Mouse (Mus musculus) thymus, postnatal 36 days (tissue): ENCODE data around the gene Vamp5.

Source experiments
- DNase-seq, 2 experiments: peaks; one replicate each; pipeline ENCODE4 v3.0.0; 2022; ENCODE audit warnings: mixed read lengths in 2 of 2

The Vamp5 gene

GRCm38 (mm10) chr6:72389471-72389940 is 9.2 kb upstream of the Vamp5 start:
- no peak for DNase-seq

DNA sequence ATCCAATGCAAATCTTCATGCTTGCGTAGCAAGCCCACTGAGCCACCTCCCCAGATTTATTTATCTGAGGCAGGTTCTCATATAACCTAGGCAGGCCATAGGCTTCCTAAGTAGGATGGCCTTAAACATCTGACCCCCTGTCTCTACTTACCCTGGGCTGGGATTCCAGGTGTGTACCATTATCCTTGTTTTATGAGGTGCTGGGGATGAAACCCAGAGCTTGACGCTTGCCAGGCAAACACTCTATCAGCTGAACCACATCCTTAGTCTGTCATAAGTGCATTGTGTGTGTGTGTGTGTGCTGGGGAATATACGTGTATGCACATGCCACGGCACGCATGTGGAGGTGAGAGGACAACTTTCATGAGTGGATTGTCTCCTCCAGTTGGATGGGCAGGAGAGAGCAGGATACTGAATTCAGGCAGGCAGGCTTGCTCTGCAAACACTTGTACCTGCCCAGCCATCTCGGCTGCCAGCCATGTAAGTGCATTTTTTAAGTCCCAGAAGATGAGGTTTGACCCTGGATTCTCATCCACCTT is 8.6 kb upstream of the Vamp5 start:
- no peak for DNase-seq

DNA sequence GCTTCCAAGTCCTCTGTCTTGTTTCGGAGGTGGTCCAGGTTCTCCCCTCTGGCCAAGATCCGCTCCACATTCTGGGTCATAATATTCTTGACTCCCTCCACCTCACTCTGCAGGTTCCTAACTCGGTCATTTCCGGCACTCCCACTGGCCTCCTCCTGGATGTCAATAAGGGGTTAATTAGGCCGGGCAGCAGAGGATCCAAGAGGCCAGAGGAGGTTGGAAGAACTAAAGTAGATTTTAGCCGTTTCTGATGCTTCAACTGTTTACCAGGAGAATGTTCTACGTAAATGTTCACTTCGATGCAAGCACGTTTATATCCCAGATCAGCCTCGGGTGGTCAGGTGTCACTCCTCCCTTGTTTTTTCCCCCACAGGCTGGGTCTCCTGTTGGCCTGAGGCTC is 8.0 kb upstream of the Vamp5 start:
- DNase-seq: no peak

DNA sequence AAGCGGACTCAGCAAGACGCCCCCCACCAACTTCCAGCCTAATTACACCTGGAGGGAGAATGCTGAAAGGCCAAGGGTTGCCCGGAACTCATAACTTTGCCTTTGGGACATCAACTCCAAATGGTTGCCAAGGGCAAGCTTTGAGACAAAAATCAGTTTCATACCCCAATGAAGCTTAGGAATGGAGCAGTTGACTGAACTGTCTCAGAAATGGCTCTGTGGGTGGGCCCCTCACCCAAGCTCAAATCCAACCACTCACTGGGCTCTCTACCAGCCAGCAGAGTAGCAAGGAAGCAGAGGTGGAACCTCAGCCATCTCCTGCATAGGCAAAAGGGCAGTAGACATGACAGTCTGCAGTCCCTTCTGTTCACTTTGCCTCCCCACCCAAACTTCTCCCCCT is 7.5 kb upstream of the Vamp5 start:
- DNase-seq: no peak

DNA sequence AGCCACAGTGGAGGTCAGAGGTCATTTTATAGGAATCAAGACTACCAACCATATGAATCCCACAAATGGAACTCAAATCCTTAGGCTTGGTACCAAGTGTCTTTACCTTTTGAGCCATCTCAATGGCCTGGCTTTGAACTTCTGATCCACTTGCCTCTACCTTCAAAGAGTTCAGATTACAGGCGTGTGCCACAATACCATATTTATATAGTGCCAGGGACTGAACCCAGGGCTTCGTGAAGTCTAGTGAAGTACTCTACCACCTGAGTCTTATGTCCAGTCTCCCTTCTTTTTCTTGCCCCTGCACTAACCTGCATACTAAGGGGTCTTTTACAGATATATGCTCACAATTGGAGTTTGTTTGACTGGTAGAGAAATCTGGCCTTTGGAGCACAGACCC is 6.3 kb upstream of the Vamp5 start:
- no peak for DNase-seq

DNA sequence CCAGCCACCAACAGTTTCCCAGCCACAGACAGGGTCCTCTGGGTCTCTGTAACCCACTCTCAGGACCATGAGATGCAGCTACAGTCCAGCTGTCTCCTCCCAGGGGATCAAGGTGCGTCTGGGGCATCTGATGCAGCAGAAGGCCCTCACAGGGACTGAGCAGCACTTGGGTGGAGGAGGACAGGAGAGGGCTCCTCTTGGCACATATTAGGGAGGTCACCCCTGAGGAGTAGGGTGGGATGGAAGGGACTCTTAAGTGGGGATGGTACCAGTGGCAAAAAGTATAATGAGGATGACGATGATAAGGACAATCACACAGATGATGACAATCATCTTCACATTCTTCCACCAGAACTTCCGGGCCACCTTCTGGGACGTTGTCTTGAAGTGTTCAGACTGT is 5.0 kb upstream of the Vamp5 start:
- no peak for DNase-seq

DNA sequence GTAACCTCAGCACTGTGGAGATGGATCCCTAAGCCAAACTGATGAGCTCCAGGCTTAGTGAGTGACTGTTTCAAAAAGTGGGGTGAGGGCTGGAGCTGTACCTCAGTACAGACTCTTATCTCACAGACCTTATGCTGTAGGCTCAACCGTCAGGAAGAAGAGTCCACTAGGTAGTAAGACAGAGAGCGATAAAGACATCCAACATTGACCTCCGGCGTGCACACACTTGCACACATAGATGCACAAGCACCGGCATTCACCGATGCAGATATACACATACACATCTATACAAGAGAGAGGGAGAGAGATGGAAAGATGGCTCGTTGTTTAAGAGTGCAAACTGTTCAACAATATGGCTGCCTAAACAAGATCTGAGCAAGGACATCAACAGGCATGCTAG is 3.7 kb upstream of the Vamp5 start:
- DNase-seq: no peak

DNA sequence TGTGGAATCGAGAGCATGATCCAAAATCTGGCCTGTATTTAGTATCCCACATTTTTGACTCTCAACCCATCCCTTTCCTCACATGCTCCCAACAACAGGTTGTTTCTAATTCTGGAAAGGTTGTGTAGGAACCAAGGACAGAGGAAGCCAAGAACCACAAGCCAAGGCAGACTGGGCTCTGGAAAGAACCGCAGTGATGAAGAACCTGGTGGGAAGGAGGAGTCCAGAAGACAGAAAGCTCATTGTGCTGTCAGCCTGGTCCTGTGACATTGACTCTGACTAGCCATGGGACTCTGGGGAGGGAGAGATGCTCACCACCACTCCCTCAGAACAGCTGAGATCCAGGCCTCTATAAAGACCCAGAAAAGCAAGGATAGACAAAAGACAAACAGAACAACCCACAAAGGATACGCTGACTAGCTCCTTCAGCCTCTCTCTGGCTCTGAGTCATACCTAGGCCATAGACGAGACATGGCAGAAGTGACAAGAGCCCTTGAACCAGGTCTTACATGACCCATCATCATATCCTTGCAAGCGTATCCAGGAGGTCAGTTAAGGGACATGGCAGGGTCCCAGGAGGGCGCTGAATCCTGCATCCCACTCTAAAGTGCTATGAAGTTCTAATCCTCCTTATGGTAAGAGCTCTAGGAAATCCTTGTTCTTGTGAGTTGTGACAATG is 3.0 kb upstream of the Vamp5 start:
- DNase-seq: no peak

DNA sequence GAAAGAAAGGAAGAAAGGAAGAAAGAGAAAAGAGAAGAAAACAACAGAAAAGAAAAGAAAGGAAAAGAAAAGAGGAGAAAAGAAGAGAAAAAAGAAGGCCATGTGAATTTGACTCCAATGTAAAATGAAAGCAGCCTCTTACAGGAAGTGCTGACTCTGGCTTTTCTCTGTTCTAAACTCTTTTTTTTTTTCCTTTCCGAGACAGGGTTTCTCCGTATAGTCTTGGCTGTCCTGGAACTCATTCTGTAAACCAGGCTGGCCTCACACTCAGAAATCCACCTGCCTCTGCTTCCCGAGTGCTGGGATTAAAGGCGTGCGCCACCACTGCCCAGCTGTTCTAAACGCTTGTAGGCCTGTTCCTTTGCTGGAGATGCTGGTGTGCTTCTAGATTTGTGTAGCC is 2.2 kb upstream of the Vamp5 start:
- DNase-seq: no peak

DNA sequence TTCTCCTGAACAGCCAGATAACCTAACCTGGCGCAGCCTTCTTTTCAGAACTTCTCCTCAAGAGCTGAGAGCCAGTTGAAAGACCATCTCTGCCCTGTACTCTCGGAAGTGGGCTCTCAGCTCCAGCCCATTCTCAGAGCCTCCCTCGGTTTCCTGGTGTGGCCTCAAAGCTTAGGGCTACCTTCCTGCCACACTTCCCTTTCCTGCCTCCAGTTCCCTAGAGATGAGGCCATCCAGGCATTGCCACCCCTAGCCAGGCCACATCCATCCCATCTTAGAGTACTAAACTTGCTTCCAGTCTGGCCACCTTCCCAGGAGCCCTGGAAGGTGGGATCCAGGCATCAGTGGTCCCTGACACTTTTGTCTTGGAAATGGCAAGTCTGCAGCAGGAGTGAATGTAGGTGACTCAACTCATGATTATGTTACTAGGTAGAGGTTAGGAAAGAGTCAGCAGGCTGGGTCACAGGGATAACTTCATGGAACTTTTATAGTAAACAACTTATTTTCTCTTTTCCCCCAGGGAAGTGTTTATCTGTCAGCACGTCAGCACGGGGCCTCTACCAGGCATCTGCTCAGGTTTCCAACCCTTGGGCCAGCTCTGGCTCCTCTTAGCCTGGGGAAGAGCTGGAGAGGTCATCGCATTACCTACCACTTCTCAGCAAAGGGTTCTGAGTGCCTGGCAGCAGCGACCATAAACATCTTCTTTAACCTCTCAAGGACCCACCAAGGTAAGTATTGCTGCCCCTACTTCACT is 714 bp downstream of the Vamp5 start:
- DNase-seq: no peak

DNA sequence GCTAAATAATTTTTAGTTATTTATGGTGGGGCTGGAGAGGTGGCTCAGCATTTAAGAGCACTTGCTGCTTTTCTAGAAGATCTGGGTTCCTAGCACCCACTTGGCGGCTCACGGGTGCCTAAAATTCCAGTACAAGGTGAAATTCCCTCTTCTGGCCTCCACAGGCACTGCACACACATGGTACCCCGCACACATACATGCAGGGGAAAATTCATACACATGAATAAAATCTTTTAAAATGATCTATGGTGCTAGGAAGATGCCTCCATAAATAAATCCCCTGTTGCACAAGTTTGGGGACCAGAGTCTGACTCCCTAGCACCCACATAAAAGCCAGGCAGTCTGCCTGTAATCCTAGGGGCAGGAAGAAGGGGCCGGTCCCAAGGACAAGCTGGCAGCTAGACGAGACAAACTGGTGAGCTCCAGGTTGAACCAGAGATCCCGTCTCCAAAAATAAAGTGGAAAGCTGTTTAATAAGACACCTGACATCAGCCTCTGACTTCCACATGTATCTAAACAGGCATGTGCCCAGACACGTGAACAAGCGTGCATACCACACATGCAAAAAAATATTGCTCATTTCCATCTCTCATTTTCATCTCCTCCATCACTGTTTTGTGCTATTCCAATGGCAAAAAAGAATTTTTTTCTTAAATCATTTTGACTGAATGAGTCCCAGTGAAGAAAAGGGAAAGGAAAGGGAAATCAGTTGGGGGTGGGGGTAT is 1.6 kb downstream of the Vamp5 start:
- DNase-seq: no peak

- DNase-seq: no peak
Measured at GRCm38 (mm10) chr6:72374820-72375563, 5.3 kb downstream of the Vamp5 start.

- no peak for DNase-seq
Measured at GRCm38 (mm10) chr6:72374206-72374605, 6.1 kb downstream of the Vamp5 start.

DNA sequence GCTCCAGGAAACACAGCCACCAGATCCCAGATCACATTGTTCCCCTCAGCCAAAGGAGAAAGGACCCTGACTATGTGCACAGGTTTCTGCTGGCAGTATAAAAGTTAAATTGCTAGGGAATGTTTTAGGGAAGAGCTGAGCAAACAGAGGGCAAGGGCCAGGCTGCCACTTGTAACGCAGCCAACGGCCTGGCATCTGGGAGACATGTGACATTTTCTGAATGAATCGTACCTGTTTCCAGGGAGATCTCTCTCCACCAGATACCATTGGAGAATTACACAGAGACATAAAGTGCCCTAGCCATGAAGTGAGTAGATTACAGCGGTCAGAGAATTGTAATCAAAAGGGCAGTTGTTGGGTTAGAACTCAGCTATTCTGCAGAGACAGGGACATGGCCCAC is 7.1 kb downstream of the Vamp5 start:
- DNase-seq: no peak

- DNase-seq: no peak
Measured at GRCm38 (mm10) chr6:72371571-72371970, 8.7 kb downstream of the Vamp5 start.

DNA sequence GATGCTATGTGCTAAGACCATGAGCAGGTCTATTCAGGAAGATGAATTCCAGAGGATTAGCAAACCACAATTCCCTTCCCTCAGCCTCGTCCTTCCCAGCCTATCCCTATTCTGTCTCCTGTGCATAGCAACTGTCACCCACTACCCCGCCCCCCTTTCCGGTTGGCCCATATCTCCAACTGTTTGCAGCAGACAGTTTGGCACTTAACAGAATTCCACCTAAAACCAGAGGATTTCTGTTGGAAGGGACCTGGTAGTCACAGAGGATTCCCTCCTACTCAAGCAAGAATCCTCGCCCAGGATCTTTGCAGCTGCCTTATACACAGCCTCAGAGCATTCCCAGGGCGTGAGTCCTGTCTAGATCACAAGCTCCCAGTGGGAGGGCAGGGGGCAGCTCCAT is 9.1 kb downstream of the Vamp5 start:
- no peak for DNase-seq

DNA sequence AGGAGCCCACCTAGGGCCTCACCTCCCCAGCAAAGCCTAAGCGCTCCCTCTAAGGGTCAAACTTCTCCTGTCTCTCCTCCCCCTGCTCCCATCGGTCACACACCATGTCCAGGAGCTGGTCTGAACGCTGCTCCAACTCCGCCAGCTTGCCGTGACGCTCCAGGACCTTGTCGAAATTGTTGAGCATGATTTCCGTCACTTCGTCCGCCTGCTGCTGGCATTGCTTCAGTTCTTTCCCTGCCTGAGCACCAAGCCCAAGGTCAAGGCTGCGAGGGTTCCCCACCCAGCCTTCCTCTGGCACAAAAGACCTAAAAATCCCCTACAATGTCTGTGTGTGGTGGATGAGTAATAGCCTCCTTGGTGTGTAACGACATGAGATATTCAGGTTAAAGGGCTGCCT is 10.2 kb downstream of the Vamp5 start:
- DNase-seq: no peak

DNA sequence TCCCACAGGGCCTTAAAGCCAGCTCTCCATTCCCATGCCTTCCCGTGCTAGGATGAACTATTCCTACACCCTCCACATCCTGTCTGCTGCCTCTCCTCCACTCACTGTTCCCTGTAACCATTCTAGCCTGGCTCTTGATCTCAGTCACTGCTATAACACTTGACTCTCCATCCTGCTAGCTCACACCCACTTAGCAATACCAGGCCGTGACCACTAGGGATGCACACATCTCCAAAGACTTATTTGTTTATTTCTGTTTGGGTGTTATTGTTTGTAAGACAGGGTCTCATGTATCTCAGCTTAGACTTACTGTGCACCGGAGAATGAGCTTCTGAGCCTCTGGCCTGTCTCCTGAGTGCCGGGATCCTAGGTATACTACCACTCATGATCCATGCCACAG is 10.7 kb downstream of the Vamp5 start:
- no peak for DNase-seq

DNA sequence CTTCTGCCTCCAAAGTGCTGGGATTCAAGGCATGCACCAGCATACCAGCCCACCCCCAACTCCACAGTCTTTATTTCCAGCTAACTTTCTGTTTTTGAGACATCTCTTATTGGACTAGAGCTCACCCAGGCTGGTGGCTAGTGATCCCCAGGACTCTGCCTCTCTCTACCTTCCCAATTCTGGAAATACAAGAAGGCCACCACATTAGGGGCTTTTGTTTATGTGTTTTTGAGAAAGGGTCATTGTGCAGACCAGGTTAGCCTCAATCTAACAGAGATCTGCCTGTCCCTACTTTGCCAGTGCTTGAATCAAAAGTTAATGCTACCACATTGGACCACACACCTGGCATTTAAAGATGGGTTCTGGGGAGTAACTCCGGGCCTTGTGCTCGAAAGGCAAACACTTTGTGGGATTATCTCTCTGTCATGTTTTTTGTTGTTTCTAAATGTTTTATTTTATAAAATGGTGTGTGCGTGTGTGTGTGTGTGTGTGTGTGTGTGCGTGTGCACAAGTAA is 12.8 kb downstream of the Vamp5 start:
- DNase-seq: no peak

- no peak for DNase-seq
Measured at GRCm38 (mm10) chr6:72366844-72367443, 13.3 kb downstream of the Vamp5 start, which contains the start of gene Rnf181. Gene Rnf181 (minus strand): TSS chr6:72366956.

- DNase-seq: no peak
Measured at GRCm38 (mm10) chr6:72366304-72366703, 14.0 kb downstream of the Vamp5 start.

DNA sequence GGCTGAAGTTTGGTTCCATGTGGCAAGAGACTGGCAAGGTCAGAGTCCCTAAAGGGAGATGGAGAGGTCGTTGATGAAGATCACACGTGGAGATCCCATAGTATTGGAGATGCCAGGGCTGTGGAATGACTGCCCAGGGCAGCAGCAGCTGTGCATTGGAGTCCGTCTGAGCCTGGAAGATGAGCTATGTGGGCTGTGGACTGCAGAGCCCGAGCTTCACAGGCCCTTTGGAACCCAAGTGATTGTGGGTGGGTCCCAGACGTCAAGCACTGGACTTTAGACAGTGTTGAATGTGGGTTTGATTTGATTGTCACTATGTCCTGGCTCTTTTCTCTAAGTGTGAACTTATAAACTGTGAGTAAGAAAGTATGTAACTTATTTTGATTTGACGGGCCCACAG is 15.3 kb downstream of the Vamp5 start:
- DNase-seq: no peak
